24 mouse cellular contexts compared by ENCODE assay signal in genomic region chr10:18110940-18111339, GRCm38 (mm10). TPM values are rescaled to one million over a fixed set of nuclear protein-coding genes. Genes with fewer than 3 reads are reported as not detected.
DNase-seq lines count a peak whose midpoint lies in the region; ATAC-seq and TF ChIP-seq lines count a peak whose summit lies in the region.
"Had no signal": no experiment of that assay in that cellular context is flagged by ENCODE, and none has a peak within 500 bp of the region (broad histone marks: within the 10 kb centered on the region; RNA-seq: fewer than 3 reads in every experiment).

No protein-coding gene starts in this region.

- no peak for DNase-seq in forebrain, postnatal 0 days
- peak; percentile 11 for DNase-seq in MEL (ENCODE audit: low read depth, low spot score)
- peak; percentile 24 for DNase-seq in brain, embryonic 14.5 days (ENCODE audit: low read depth)
- DNase-seq in embryonic facial prominence, embryonic 10.5 days (ENCODE audit: low spot score): no peak
- DNase-seq in yolk sac, embryonic 10.5 days (ENCODE audit: low spot score): no peak
- DNase-seq: adrenal gland, adult 2 months; adrenal gland, postnatal 14 days; cerebellum, adult 18-20 months; cerebellum, adult 9-10 months; cerebellum, postnatal 14 days; gastrocnemius, postnatal 10 days; gastrocnemius, postnatal 36 days; heart, adult 2 months; heart, postnatal 14 days; heart, postnatal 4 days; kidney, adult 2 months had no signal

- no peak for TF ChIP-seq RAD21 in MEL (IDR thresholded peaks at IDR 0.05; ENCODE audit: low read depth, low read length)

- H3K79me2 ChIP-seq in MEL (ENCODE audit: control insufficient read depth, insufficient read depth, low read length, poor library complexity): no peaks in the 10 kb centered on the region

- no peak overlapping the region for H3K9ac ChIP-seq in forebrain, embryonic 15.5 days (replicated peaks)
- H3K9ac ChIP-seq in forebrain, postnatal 0 days: no peak overlapping the region
- no peak overlapping the region for H3K9ac ChIP-seq in hindbrain, embryonic 13.5 days
- H3K9ac ChIP-seq in hindbrain, embryonic 12.5 days: no peak overlapping the region
- H3K9ac ChIP-seq in MEL (ENCODE audit: control insufficient read depth, low read depth, low read length, poor library complexity, severe bottlenecking): no peak overlapping the region
- H3K9ac ChIP-seq: embryonic facial prominence, embryonic 13.5 days; heart, embryonic 13.5 days had no signal

- H3K9me3 ChIP-seq in forebrain, embryonic 15.5 days: no peaks in the 10 kb centered on the region
- H3K9me3 ChIP-seq in forebrain, postnatal 0 days (ENCODE audit: low read length): no peaks in the 10 kb centered on the region
- H3K9me3 ChIP-seq in hindbrain, embryonic 13.5 days: no peaks in the 10 kb centered on the region
- H3K9me3 ChIP-seq in hindbrain, embryonic 12.5 days (replicated peaks): no peaks in the 10 kb centered on the region
- H3K9me3 ChIP-seq in MEL (replicated peaks; ENCODE audit: insufficient read depth, low read length): no peaks in the 10 kb centered on the region
- H3K9me3 ChIP-seq in embryonic facial prominence, embryonic 10.5 days: no peaks in the 10 kb centered on the region
- H3K9me3 ChIP-seq: embryonic facial prominence, embryonic 13.5 days; heart, embryonic 10.5 days; heart, embryonic 13.5 days had no signal

- no peaks in the 10 kb centered on the region for H3K27me3 ChIP-seq in forebrain, embryonic 15.5 days
- H3K27me3 ChIP-seq in forebrain, postnatal 0 days (ENCODE audit: insufficient read depth, low read length): no peaks in the 10 kb centered on the region
- H3K27me3 ChIP-seq in hindbrain, embryonic 13.5 days: no peaks in the 10 kb centered on the region
- no peaks in the 10 kb centered on the region for H3K27me3 ChIP-seq in hindbrain, embryonic 12.5 days
- no peaks in the 10 kb centered on the region for H3K27me3 ChIP-seq in MEL (ENCODE audit: control insufficient read depth in 1 of 2, insufficient read depth in 2 of 2, low read length in 2 of 2)
- no peaks in the 10 kb centered on the region for H3K27me3 ChIP-seq in embryonic facial prominence, embryonic 10.5 days (replicated peaks; ENCODE audit: low read depth, poor library complexity, severe bottlenecking)
- H3K27me3 ChIP-seq: embryonic facial prominence, embryonic 13.5 days; heart, embryonic 13.5 days had no signal

- H3K4me1 ChIP-seq in forebrain, embryonic 15.5 days: no peaks in the 10 kb centered on the region
- no peaks in the 10 kb centered on the region for H3K4me1 ChIP-seq in forebrain, postnatal 0 days (ENCODE audit: insufficient read depth)
- H3K4me1 ChIP-seq in hindbrain, embryonic 13.5 days (replicated peaks): no peaks in the 10 kb centered on the region
- H3K4me1 ChIP-seq in hindbrain, embryonic 12.5 days: no peaks in the 10 kb centered on the region
- no peaks in the 10 kb centered on the region for H3K4me1 ChIP-seq in MEL (ENCODE audit: control insufficient read depth in 1 of 2, insufficient read depth in 2 of 2, low read length in 2 of 2)
- no peaks in the 10 kb centered on the region for H3K4me1 ChIP-seq in embryonic facial prominence, embryonic 10.5 days
- H3K4me1 ChIP-seq: embryonic facial prominence, embryonic 13.5 days; heart, embryonic 10.5 days; heart, embryonic 13.5 days had no signal

- H3K36me3 ChIP-seq in forebrain, embryonic 15.5 days: peaks cover 20% of the 10 kb centered on the region; the same call in 1 of the 2 replicates
- peaks cover 10% of the 10 kb centered on the region for H3K36me3 ChIP-seq in forebrain, postnatal 0 days (ENCODE audit: insufficient read depth)
- peaks cover 29% of the 10 kb centered on the region for H3K36me3 ChIP-seq in hindbrain, embryonic 13.5 days
- peaks cover 16% of the 10 kb centered on the region for H3K36me3 ChIP-seq in hindbrain, embryonic 12.5 days
- peaks cover 4 to 5% of the 10 kb centered on the region in 2 experiments for H3K36me3 ChIP-seq in MEL (ENCODE audit: control insufficient read depth in 1 of 2, insufficient read depth in 2 of 2, low read length in 2 of 2)
- H3K36me3 ChIP-seq in embryonic facial prominence, embryonic 10.5 days (replicated peaks): peaks cover 51% of the 10 kb centered on the region

- TF ChIP-seq EP300 in MEL (IDR thresholded peaks at IDR 0.05; ENCODE audit: low read depth in 1 of 2, low read length in 2 of 2): no peak

- no peak overlapping the region for H3K27ac ChIP-seq in forebrain, embryonic 15.5 days (replicated peaks)
- H3K27ac ChIP-seq in forebrain, postnatal 0 days (ENCODE audit: low read depth, low read length): no peak overlapping the region
- no peak overlapping the region for H3K27ac ChIP-seq in hindbrain, embryonic 13.5 days
- no peak overlapping the region for H3K27ac ChIP-seq in hindbrain, embryonic 12.5 days
- no peak overlapping the region for H3K27ac ChIP-seq in MEL (ENCODE audit: control insufficient read depth, low read depth, low read length)
- H3K27ac ChIP-seq in embryonic facial prominence, embryonic 10.5 days (replicated peaks): no peak overlapping the region
- H3K27ac ChIP-seq: embryonic facial prominence, embryonic 13.5 days; heart, adult 2 months; heart, embryonic 10.5 days; heart, embryonic 13.5 days had no signal

- no peak for TF ChIP-seq POLR2A in MEL (IDR thresholded peaks at IDR 0.05; ENCODE audit: control insufficient read depth in 1 of 2, insufficient read depth in 1 of 2, low read depth in 1 of 2, low read length in 2 of 2, poor library complexity in 1 of 2)
- TF ChIP-seq POLR2A in brain, embryonic 14.5 days (IDR thresholded peaks at IDR 0.05; ENCODE audit: borderline replicate concordance, extremely low read depth, insufficient read depth, insufficient read length, poor library complexity, severe bottlenecking): no peak

- no peak for TF ChIP-seq CTCF in forebrain, postnatal 0 days (IDR thresholded peaks at IDR 0.05; ENCODE audit: low read depth)
- TF ChIP-seq CTCF in MEL (IDR thresholded peaks at IDR 0.05 in 2 of 3, conservative IDR thresholded peaks at IDR 0.05 in 1 of 3; ENCODE audit: control insufficient read depth in 1 of 3, insufficient read depth in 1 of 3, low read depth in 2 of 3, low read length in 3 of 3, poor library complexity in 1 of 3, severe bottlenecking in 1 of 3): no peak
- no peak for TF ChIP-seq CTCF in brain, embryonic 14.5 days (IDR thresholded peaks at IDR 0.05; ENCODE audit: borderline replicate concordance, extremely low read depth, insufficient read depth, insufficient read length)

- no peak overlapping the region for H3K4me3 ChIP-seq in forebrain, embryonic 15.5 days
- no peak overlapping the region for H3K4me3 ChIP-seq in forebrain, postnatal 0 days (ENCODE audit: low read depth, low read length)
- H3K4me3 ChIP-seq in hindbrain, embryonic 13.5 days: no peak overlapping the region
- H3K4me3 ChIP-seq in hindbrain, embryonic 12.5 days: no peak overlapping the region
- no peak overlapping the region for H3K4me3 ChIP-seq in MEL (ENCODE audit: control insufficient read depth in 1 of 2, insufficient read depth in 1 of 2, low read depth in 2 of 2, low read length in 2 of 2)
- no peak overlapping the region for H3K4me3 ChIP-seq in embryonic facial prominence, embryonic 10.5 days
- H3K4me3 ChIP-seq: embryonic facial prominence, embryonic 13.5 days; erythroblast, embryonic 14.5 days; heart, adult 2 months; heart, embryonic 10.5 days; heart, embryonic 13.5 days had no signal

- ATAC-seq in forebrain, embryonic 15.5 days (replicated peaks): peak; percentile 53
- no peak for ATAC-seq in forebrain, postnatal 0 days
- 0 out of 2 replicates have a peak, but pooled peaks have one; percentile 46 for ATAC-seq in hindbrain, embryonic 13.5 days (ENCODE audit: low FRiP score)
- ATAC-seq in hindbrain, embryonic 12.5 days (ENCODE audit: low FRiP score): no peak
- ATAC-seq: intestine, postnatal 0 days had no signal

- H3K4me2 ChIP-seq in forebrain, embryonic 15.5 days (replicated peaks): no peak overlapping the region
- H3K4me2 ChIP-seq in forebrain, postnatal 0 days (ENCODE audit: low read depth): no peak overlapping the region
- H3K4me2 ChIP-seq in hindbrain, embryonic 13.5 days: no peak overlapping the region
- no peak overlapping the region for H3K4me2 ChIP-seq in hindbrain, embryonic 12.5 days (replicated peaks)
- H3K4me2 ChIP-seq: embryonic facial prominence, embryonic 13.5 days; heart, embryonic 13.5 days had no signal

TF ChIP-seq in MEL, 35 proteins besides CTCF, POLR2A, EP300 and RAD21:
- no peak for TF ChIP-seq MEF2A (IDR thresholded peaks at IDR 0.05; ENCODE audit: extremely low read depth, insufficient replicate concordance, low read depth, low read length, poor library complexity, severe bottlenecking)
- TF ChIP-seq ZNF384 (IDR thresholded peaks at IDR 0.05; ENCODE audit: low read depth, low read length): no peak
- no peak for TF ChIP-seq ELF1 (IDR thresholded peaks at IDR 0.05; ENCODE audit: low read depth, low read length)
- no peak for TF ChIP-seq HCFC1 (IDR thresholded peaks at IDR 0.05; ENCODE audit: low read depth, low read length)
- no peak for TF ChIP-seq TBP (IDR thresholded peaks at IDR 0.05; ENCODE audit: low read depth, low read length)
- TF ChIP-seq JUND (IDR thresholded peaks at IDR 0.05; ENCODE audit: low read depth, low read length): no peak
- no peak for TF ChIP-seq TCF12 (IDR thresholded peaks at IDR 0.05; ENCODE audit: low read depth, low read length)
- TF ChIP-seq MAFK (IDR thresholded peaks at IDR 0.05; ENCODE audit: borderline replicate concordance, low read depth, low read length): no peak

RNA-seq across cellular contexts. Expression of gene Reps1, which starts 55.3 kb away (rescaled TPM):
- polyA plus RNA-seq in forebrain, embryonic 15.5 days (2015; fragmentation: Nextera tagmentation; extraction: Ambion mirVana): 16.3 and 30.2 TPM in 2 replicates
- 52.9 and 64.3 TPM in 2 replicates for total RNA-seq in forebrain, postnatal 0 days (2014; rRNA removed)
- polyA plus RNA-seq in forebrain, postnatal 0 days (2015; fragmentation: Nextera tagmentation; extraction: Ambion mirVana): 13.3 and 13.9 TPM in 2 replicates
- polyA plus RNA-seq in hindbrain, embryonic 13.5 days (2015; fragmentation: Nextera tagmentation; extraction: Ambion mirVana): 18.3 and 20.3 TPM in 2 replicates
- 32.8 and 36.5 TPM in 2 replicates for polyA plus RNA-seq in hindbrain, embryonic 12.5 days (2016; fragmentation: Nextera tagmentation; extraction: Ambion mirVana)
- 40.0 and 41.2 TPM in 2 replicates for total RNA-seq in MEL (2012; rRNA removed)
- 10 to 100 TPM in 1 of 2 experiments, not detected in 1; 80.3 TPM for polyA plus RNA-seq in MEL (2012; ENCODE audit: insufficient read depth in 1 of 2, insufficient read length in 2 of 2, low read depth in 1 of 2, low replicate concordance in 2 of 2, missing spikeins in 1 of 2)
- 85.6 and 86.1 TPM in 2 replicates for polyA plus RNA-seq in brain, embryonic 14.5 days (2012; rRNA removed)
- 15.3 and 16.5 TPM in 2 replicates for polyA plus RNA-seq in embryonic facial prominence, embryonic 10.5 days (2016; fragmentation: Nextera tagmentation; extraction: Ambion mirVana)

Comparison
In these comparisons a context has a peak if more than half of its experiments do, and no peak if none do; other contexts are left out.
1. ATAC-seq: peak in forebrain, embryonic 15.5 days (single experiment) and hindbrain, embryonic 13.5 days (single experiment); none in forebrain, postnatal 0 days (single experiment) and hindbrain, embryonic 12.5 days (single experiment).
2. DNase-seq: peak in MEL (single experiment) and brain, embryonic 14.5 days (single experiment); none in forebrain, postnatal 0 days (single experiment), embryonic facial prominence, embryonic 10.5 days (single experiment) and yolk sac, embryonic 10.5 days (single experiment).